Mouse (Mus musculus) gastrocnemius, postnatal 14 days (tissue): ENCODE data around the gene Trpv1. TPM values are rescaled to one million over a fixed set of nuclear protein-coding genes. Genes with fewer than 3 reads are reported as not detected.

ENCODE experiments used
- DNase-seq: peaks from one replicate; pipeline ENCODE4 v3.0.0; 2021; ENCODE audit warnings: mixed read lengths
- intact Hi-C: fragments of 180-260 bp; cut with DNase I; formaldehyde crosslinking; loops from one replicate; pipeline ENCODE4 v1.15.1; 2025; ENCODE audit warnings: low total_unique reads
- total RNA-seq, 2 experiments: library from RNA; stranded (reverse); gene quantifications; 2 replicates each; pipeline ENCODE4 v1.2.3; 2021

Gene Trpv1
- total RNA-seq, 2 experiments from 2014 or later: 0.11 to 0.16 TPM

GRCm38 (mm10) chr11:73230081-73230480 lies 4.0 kb upstream of the Trpv1 start:
- intact Hi-C loops: no loop called here
- DNase-seq: no peak

GRCm38 (mm10) chr11:73232513-73232912 lies 1.6 kb upstream of the Trpv1 start:
- intact Hi-C loops: no loop called here

GRCm38 (mm10) chr11:73235990-73236701 lies 2.1 kb downstream of the Trpv1 start:
- DNase-seq: peak; percentile 87
- intact Hi-C loops: no loop called here

More at GRCm38 (mm10) chr11:73232513-73232912, 1.6 kb upstream of the Trpv1 start:
- no peak for DNase-seq

- no peak for DNase-seq
- intact Hi-C loops: no loop called here
Measured at GRCm38 (mm10) chr11:73236731-73237130, 2.6 kb downstream of the Trpv1 start.

GRCm38 (mm10) chr11:73242199-73242598 lies 8.1 kb downstream of the Trpv1 start:
- intact Hi-C loops: no loop called here
- no peak for DNase-seq

- intact Hi-C loops: no loop called here
- no peak for DNase-seq
Measured at GRCm38 (mm10) chr11:73242777-73243176, 8.7 kb downstream of the Trpv1 start.

GRCm38 (mm10) chr11:73257362-73257945 lies 23.4 kb downstream of the Trpv1 start:
- intact Hi-C loops: no loop called here
- DNase-seq: no peak

GRCm38 (mm10) chr11:73258664-73259063 lies 24.6 kb downstream of the Trpv1 start:
- DNase-seq: no peak
- intact Hi-C loops: no loop called here

GRCm38 (mm10) chr11:73260457-73260856 lies 26.4 kb downstream of the Trpv1 start:
- DNase-seq: no peak
- intact Hi-C loops: no loop called here

GRCm38 (mm10) chr11:73261385-73261784 lies 27.3 kb downstream of the Trpv1 start:
- no peak for DNase-seq
- intact Hi-C loops: no loop called here

- intact Hi-C loops: no loop called here
- DNase-seq: no peak
Measured at GRCm38 (mm10) chr11:73267267-73267666, 33.2 kb downstream of the Trpv1 start, which contains the start of gene Trpv3. Gene Trpv3 (plus strand): TSS chr11:73267388.

GRCm38 (mm10) chr11:73274821-73275220 lies 40.7 kb downstream of the Trpv1 start:
- DNase-seq: peak; percentile 21
- intact Hi-C loops: no loop called here

- intact Hi-C loops: no loop called here
Measured at GRCm38 (mm10) chr11:73280710-73281109, 46.6 kb downstream of the Trpv1 start.

GRCm38 (mm10) chr11:73281528-73282027 lies 47.5 kb downstream of the Trpv1 start:
- DNase-seq: peak; percentile 40
- intact Hi-C loops: no loop called here

More at GRCm38 (mm10) chr11:73280710-73281109, 46.6 kb downstream of the Trpv1 start:
- DNase-seq: no peak

- intact Hi-C loops: no loop called here
- DNase-seq: no peak
Measured at GRCm38 (mm10) chr11:73283369-73283768, 49.3 kb downstream of the Trpv1 start.

- intact Hi-C loops: no loop called here
- DNase-seq: no peak
Measured at GRCm38 (mm10) chr11:73283926-73284325, 49.8 kb downstream of the Trpv1 start.

- DNase-seq: no peak
- intact Hi-C loops: no loop called here
Measured at GRCm38 (mm10) chr11:73284351-73284750, 50.3 kb downstream of the Trpv1 start.

- intact Hi-C loops: no loop called here
Measured at GRCm38 (mm10) chr11:73289621-73290020, 55.5 kb downstream of the Trpv1 start.

GRCm38 (mm10) chr11:73303123-73303522 lies 69.0 kb downstream of the Trpv1 start:
- DNase-seq: no peak
- intact Hi-C loops: no loop called here

More at GRCm38 (mm10) chr11:73289621-73290020, 55.5 kb downstream of the Trpv1 start:
- DNase-seq: no peak
